Mouse (Mus musculus): ENCODE results near the gene Xcr1. TPM values are rescaled to one million over a fixed set of nuclear protein-coding genes. Genes with fewer than 3 reads are reported as not detected.

Xcr1 gene
- polyA plus RNA-seq, 1 experiment from 2014 or later: not detected

DNA sequence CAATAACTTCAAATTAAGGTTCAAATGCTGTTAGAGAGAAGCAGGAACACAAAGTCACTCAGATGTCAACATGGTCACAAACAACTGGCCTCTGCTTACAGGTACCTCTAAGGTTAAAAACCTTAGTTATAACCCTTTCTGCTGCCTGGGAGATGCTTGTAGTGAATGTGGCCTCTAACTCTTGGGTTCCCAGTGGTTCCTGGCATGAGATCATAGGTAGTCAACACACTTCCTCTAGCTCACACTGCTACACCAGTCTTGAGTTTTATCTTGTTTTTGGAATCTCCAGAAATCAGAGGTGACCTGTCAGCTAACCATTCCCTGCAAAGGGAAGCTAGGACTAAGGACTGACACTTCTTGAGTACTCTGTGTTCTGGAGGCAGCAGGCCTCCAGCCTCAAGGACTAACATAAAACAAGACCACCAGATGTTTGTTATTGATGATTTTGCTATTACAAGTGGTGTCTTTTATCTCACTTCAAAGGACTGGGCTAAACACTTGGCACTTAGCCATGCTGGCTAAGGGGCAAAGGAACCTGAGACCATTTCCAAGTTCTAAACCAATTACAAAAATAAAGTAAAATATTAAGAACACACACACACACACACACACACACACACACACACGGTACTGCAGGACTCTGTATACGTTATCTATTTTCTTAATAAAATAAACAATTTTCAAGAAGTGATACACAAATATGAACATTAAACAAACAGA lies 11.7 kb downstream of the Xcr1 start:
- H3K4me2 ChIP-seq: peak overlapping the region; percentile 79
- no peaks in the 10 kb centered on the region for H3K27me3 ChIP-seq
- H3K9me3 ChIP-seq: no peaks in the 10 kb centered on the region
- no peak for ATAC-seq (ENCODE audit: insufficient number of reproducible peaks, insufficient read depth, low FRiP score, low TSS enrichment, low read depth)
- no peaks in the 10 kb centered on the region for H3K36me3 ChIP-seq
- no peak overlapping the region for H3K27ac ChIP-seq
- H3K9ac ChIP-seq: no peak overlapping the region
- peak overlapping the region; percentile 75 for H3K4me3 ChIP-seq
- H3K4me1 ChIP-seq: peaks cover 13% of the 10 kb centered on the region
- 54% methylated on average over 2 of the region's 2 CpGs for WGBS

DNA sequence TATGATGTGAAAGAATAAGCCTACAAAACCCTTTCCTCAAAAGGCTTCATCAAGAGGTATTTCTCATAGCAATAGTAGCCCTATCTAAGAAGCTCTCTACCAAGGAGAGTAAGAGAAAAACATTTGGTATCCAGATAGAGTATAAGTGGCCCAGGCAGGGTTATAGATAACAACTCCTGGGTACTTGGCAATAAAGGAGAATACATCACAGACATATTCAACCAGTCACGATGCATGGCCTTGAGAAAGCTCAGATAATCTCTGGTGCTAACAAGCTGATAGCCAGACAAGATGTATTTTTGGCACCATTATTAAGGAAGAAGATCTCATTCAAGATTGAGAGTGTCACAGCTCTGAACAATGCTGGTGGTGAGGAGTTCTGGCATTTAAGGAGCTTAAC lies 15.3 kb downstream of the Xcr1 start:
- Histone ChIP-seq H3K27me3 (no peaks in the 10 kb centered on the region), H3K9me3 (no peaks in the 10 kb centered on the region), H3K36me3 (no peaks in the 10 kb centered on the region; the same call in 1 of the 2 replicates), H3K9ac (no peak overlapping the region), H3K4me1 (peaks cover 13% of the 10 kb centered on the region), H3K4me2 (no peak overlapping the region), H3K27ac (no peak overlapping the region), H3K4me3 (no peak overlapping the region)
- no peak for ATAC-seq (ENCODE audit: insufficient number of reproducible peaks, insufficient read depth, low FRiP score, low TSS enrichment, low read depth)
- 92% methylated on average over 1 of the region's 1 CpGs for WGBS

GRCm38 (mm10) chr9:123845120-123845519 lies 16.7 kb downstream of the Xcr1 start:
- H3K36me3 ChIP-seq: peaks cover 7% of the 10 kb centered on the region
- H3K4me1 ChIP-seq: peaks cover 4% of the 10 kb centered on the region
- no peak overlapping the region for H3K9ac ChIP-seq
- H3K27ac ChIP-seq: no peak overlapping the region
- no peak overlapping the region for H3K4me2 ChIP-seq
- no peaks in the 10 kb centered on the region for H3K27me3 ChIP-seq
- H3K9me3 ChIP-seq: no peaks in the 10 kb centered on the region
- WGBS: 58% methylated on average over 3 of the region's 3 CpGs
- H3K4me3 ChIP-seq: no peak overlapping the region
- no peak for ATAC-seq (ENCODE audit: insufficient number of reproducible peaks, insufficient read depth, low FRiP score, low TSS enrichment, low read depth)

- peaks cover 13% of the 10 kb centered on the region for H3K36me3 ChIP-seq
- no peaks in the 10 kb centered on the region for H3K4me1 ChIP-seq
- no peaks in the 10 kb centered on the region for H3K9me3 ChIP-seq
- H3K27me3 ChIP-seq: no peaks in the 10 kb centered on the region
- no peak overlapping the region for H3K27ac ChIP-seq
- H3K4me2 ChIP-seq: no peak overlapping the region
- WGBS: 91% methylated on average over 3 of the region's 3 CpGs
- ATAC-seq (ENCODE audit: insufficient number of reproducible peaks, insufficient read depth, low FRiP score, low TSS enrichment, low read depth): no peak
- no peak overlapping the region for H3K9ac ChIP-seq
- H3K4me3 ChIP-seq: no peak overlapping the region
Measured at GRCm38 (mm10) chr9:123844468-123844867, 17.4 kb downstream of the Xcr1 start.

DNA sequence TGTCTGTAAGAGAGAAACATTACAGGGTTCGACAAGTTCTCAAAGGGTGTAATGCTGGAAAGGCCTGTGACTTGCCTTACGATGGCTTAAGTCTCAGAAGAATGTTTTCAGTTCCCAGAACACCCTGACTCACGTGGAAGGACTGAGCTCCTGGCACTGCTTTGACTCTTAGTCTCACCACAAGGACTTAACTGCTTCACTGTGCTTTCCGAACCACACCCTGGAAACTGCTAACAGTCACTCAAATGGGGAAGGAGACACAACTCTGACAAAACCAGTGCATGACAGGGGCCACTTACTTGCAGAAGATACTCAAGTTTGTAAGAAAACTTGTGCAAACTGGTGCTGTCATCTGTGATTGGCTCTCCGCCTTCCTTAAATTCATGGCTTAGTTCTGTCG lies 21.6 kb downstream of the Xcr1 start:
- Histone ChIP-seq H3K4me1 (no peaks in the 10 kb centered on the region), H3K4me3 (no peak overlapping the region), H3K9ac (no peak overlapping the region), H3K36me3 (peaks cover 50% of the 10 kb centered on the region), H3K27me3 (no peaks in the 10 kb centered on the region), H3K9me3 (no peaks in the 10 kb centered on the region), H3K4me2 (no peak overlapping the region), H3K27ac (no peak overlapping the region)
- WGBS: 89% methylated on average over 6 of the region's 6 CpGs
- ATAC-seq (ENCODE audit: insufficient number of reproducible peaks, insufficient read depth, low FRiP score, low TSS enrichment, low read depth): no peak

GRCm38 (mm10) chr9:123835851-123836250 lies 26.0 kb downstream of the Xcr1 start:
- no peak overlapping the region for H3K9ac ChIP-seq
- no peaks in the 10 kb centered on the region for H3K9me3 ChIP-seq
- 86% methylated on average over 3 of the region's 3 CpGs for WGBS
- H3K4me1 ChIP-seq: no peaks in the 10 kb centered on the region
- no peak overlapping the region for H3K27ac ChIP-seq
- H3K36me3 ChIP-seq: peaks cover 68% of the 10 kb centered on the region
- ATAC-seq (ENCODE audit: insufficient number of reproducible peaks, insufficient read depth, low FRiP score, low TSS enrichment, low read depth): no peak
- H3K4me3 ChIP-seq: no peak overlapping the region
- no peaks in the 10 kb centered on the region for H3K27me3 ChIP-seq
- H3K4me2 ChIP-seq: no peak overlapping the region

DNA sequence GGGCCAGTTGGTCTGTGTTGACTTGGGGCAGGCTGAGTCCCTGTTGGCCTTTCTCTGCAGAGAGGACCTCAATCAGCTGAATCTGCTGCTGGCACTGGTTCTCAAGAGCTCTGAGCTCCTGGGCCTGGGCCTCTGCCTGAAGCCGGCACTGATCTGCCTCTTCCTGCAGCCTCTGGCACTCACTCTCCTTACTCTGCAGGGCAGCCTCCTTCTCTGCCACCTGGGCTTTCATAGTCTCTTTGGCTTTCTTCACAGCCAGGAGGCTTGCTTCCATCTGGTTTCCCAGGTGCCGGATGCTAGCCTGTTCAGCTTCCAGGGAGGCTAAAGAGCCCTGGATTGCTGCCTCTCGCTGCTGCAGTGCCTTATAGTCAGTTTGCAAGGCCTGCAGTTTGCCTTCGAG lies 32.9 kb downstream of the Xcr1 start:
- Histone ChIP-seq H3K9ac (no peak overlapping the region), H3K27me3 (no peaks in the 10 kb centered on the region), H3K4me2 (no peak overlapping the region), H3K4me3 (no peak overlapping the region), H3K36me3 (peaks cover 74% of the 10 kb centered on the region), H3K27ac (no peak overlapping the region), H3K4me1 (no peaks in the 10 kb centered on the region), H3K9me3 (no peaks in the 10 kb centered on the region)
- 83% methylated on average over 4 of the region's 4 CpGs for WGBS
- no peak for ATAC-seq (ENCODE audit: insufficient number of reproducible peaks, insufficient read depth, low FRiP score, low TSS enrichment, low read depth)

DNA sequence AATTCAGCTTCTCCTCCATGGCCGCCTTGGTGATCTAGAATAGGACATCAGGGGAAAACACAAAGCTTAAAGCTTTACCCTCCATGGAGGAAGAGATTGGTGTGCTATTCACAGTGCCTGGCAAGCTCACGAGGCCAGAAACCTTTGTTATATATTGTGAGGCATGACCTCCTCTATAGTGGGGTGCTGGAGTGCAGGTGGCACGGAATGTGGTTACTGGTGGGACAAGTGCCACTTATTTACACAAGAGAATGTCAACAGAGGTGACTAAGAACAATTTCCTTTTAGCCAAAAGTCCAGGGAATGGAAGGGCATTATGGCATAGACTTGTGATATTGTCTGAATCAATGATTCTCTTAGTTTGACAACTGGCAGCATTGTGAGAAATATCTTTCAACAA lies 35.2 kb downstream of the Xcr1 start:
- H3K27ac ChIP-seq: no peak overlapping the region
- H3K4me2 ChIP-seq: no peak overlapping the region
- no peaks in the 10 kb centered on the region for H3K27me3 ChIP-seq
- H3K4me3 ChIP-seq: no peak overlapping the region
- no peaks in the 10 kb centered on the region for H3K4me1 ChIP-seq
- H3K36me3 ChIP-seq: peaks cover 94% of the 10 kb centered on the region
- H3K9me3 ChIP-seq: no peaks in the 10 kb centered on the region
- ATAC-seq (ENCODE audit: insufficient number of reproducible peaks, insufficient read depth, low FRiP score, low TSS enrichment, low read depth): no peak
- H3K9ac ChIP-seq: no peak overlapping the region
- WGBS: 90% methylated on average over 3 of the region's 3 CpGs

- no peak overlapping the region for H3K27ac ChIP-seq
- 34% methylated on average over 2 of the region's 2 CpGs for WGBS
- H3K4me2 ChIP-seq: no peak overlapping the region
- no peak for ATAC-seq (ENCODE audit: insufficient number of reproducible peaks, insufficient read depth, low FRiP score, low TSS enrichment, low read depth)
- no peak overlapping the region for H3K4me3 ChIP-seq
- H3K4me1 ChIP-seq: no peaks in the 10 kb centered on the region
- no peaks in the 10 kb centered on the region for H3K9me3 ChIP-seq
- H3K27me3 ChIP-seq: no peaks in the 10 kb centered on the region
- H3K9ac ChIP-seq: no peak overlapping the region
- peaks cover 78% of the 10 kb centered on the region for H3K36me3 ChIP-seq
Measured at GRCm38 (mm10) chr9:123818601-123819000, 43.2 kb downstream of the Xcr1 start.

DNA sequence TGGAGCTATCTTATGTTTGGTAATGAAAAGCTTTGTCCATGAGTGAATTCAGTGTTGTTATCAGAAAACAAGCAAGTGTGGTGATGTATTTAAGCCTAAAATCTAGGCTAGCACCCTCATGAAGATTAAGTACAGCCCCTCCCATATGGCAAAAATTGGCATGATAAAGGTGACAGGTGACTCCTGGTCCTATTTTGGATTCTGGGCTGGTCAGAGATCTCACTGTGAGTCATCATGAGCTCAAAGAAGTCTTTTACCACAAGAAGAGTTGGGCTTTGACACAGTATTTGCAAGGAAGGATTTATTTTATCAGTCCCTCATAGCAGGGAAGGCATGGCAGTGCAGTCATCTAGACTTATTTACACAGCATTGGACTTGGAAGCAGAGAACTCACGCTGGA lies 45.8 kb downstream of the Xcr1 start:
- ATAC-seq (ENCODE audit: insufficient number of reproducible peaks, insufficient read depth, low FRiP score, low TSS enrichment, low read depth): no peak
- 86% methylated on average over 1 of the region's 1 CpGs for WGBS

GRCm38 (mm10) chr9:123815444-123815843 lies 46.4 kb downstream of the Xcr1 start:
- WGBS: 94% methylated on average over 3 of the region's 3 CpGs
- H3K4me3 ChIP-seq: no peak overlapping the region
- H3K27ac ChIP-seq: no peak overlapping the region
- H3K36me3 ChIP-seq: peaks cover 59% of the 10 kb centered on the region
- H3K9me3 ChIP-seq: no peaks in the 10 kb centered on the region
- H3K4me1 ChIP-seq: no peaks in the 10 kb centered on the region
- H3K27me3 ChIP-seq: no peaks in the 10 kb centered on the region
- H3K4me2 ChIP-seq: no peak overlapping the region
- ATAC-seq (ENCODE audit: insufficient number of reproducible peaks, insufficient read depth, low FRiP score, low TSS enrichment, low read depth): no peak
- no peak overlapping the region for H3K9ac ChIP-seq

More for the DNA sequence above, 45.8 kb downstream of the Xcr1 start:
- Histone ChIP-seq H3K27ac (no peak overlapping the region), H3K4me3 (no peak overlapping the region), H3K36me3 (peaks cover 59% of the 10 kb centered on the region), H3K4me1 (no peaks in the 10 kb centered on the region), H3K4me2 (no peak overlapping the region), H3K27me3 (no peaks in the 10 kb centered on the region), H3K9ac (no peak overlapping the region), H3K9me3 (no peaks in the 10 kb centered on the region)

- WGBS: 86% methylated on average over 4 of the region's 4 CpGs
Measured at GRCm38 (mm10) chr9:123814821-123815220, 47.0 kb downstream of the Xcr1 start.

More at GRCm38 (mm10) chr9:123814821-123815220, 47.0 kb downstream of the Xcr1 start:
- Histone ChIP-seq H3K4me1 (no peaks in the 10 kb centered on the region), H3K4me3 (no peak overlapping the region), H3K27me3 (no peaks in the 10 kb centered on the region), H3K9ac (no peak overlapping the region), H3K4me2 (no peak overlapping the region), H3K27ac (no peak overlapping the region), H3K36me3 (peaks cover 62% of the 10 kb centered on the region), H3K9me3 (no peaks in the 10 kb centered on the region)
- ATAC-seq (ENCODE audit: insufficient number of reproducible peaks, insufficient read depth, low FRiP score, low TSS enrichment, low read depth): no peak
